Mouse (Mus musculus) cerebellum, adult 9-10 months (tissue): ENCODE data around the gene Pcna.
A peak's percentile ranks its signal among the peaks of the same experiment; 100 is the strongest.
"Not testable (repeated sequence)": the region's sequence is repeated elsewhere in the genome, so short reads cannot be mapped to it uniquely, and the experiment has no call there.

Source experiments
- DNase-seq: peaks from one replicate; pipeline ENCODE4 v3.0.0; 2022

Gene Pcna

DNA sequence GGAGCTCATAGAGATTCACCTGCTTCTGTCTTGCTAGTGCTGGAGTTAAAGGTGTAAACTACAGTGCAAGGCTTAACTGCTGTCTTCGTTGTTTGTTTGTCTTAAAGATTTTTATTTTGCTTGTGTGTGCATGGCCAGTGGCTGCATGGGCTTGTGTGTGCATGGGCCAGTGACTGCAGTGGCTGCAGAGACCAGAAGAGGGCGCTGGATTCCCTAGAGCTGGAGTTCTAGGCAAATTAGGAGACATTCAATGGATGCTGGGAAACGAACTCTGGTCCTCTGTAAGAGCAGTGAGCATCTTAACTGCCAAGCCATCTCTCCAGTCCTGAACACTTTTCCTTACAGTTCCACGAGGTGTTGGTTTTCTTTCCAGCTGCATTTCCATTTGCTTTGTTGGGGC, 22.4 kb upstream of the Pcna start:
- no peak for DNase-seq

DNA sequence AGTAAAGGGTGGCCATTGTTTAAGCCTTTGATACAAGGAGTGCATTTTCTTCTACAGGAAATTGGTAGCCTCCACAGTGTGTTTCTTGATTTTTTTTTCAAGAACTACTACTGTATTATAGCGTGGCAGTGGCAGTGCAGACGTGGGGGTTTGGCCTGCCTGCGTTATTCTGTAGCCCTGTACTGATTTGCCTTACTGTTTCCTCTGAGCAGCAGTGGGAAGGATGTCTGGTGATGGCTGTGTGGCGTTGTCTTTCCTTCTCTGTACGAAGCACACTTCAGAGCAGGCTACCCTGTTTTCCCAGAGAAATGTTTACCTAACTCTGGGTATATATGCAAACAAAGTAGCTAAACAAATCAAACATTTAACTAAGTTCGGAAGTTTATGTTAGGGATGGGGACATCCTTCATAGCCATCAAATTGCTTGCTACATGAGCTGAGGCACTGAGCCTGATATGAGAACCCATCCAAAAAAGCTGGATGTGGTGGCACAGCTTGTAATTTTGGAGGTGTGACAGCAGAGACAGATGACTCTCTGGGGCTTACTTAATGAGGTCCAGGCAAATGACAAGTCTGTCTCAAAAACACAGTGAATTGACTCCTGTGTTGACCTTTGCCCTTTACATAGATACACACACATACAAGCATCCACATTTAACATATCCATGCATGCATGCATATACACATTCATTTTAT, 19.7 kb upstream of the Pcna start:
- no peak for DNase-seq

DNA sequence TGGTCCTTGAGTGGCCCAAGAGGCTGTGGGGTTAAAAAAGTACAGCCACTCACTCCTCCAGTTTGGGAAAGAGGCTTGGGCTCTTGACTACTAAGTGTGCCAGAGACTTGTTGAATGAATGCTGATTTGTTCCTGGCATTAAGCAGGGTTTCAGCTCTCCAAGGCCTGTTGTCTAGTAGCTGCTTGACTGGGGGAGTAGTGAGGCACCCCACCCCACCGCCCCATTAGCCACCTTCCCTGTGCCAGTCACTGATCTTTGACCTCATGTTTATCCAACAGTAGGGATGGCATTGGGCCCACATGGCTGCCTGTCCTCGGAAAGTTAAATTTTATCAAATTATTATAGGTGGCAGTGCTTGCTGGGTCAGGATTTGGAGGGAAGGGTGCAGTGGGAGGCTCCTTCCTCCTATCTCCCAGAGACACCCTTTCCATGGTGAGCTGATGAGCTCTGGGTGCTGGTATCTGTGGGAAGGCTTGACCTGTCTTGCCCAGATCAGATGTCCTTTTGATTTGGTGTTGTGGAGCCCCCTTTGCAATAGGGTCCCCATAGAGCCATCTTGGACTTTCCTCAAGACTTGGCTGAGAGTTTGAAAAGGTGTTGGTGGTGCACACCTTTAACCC, 17.3 kb upstream of the Pcna start:
- no peak for DNase-seq

DNA sequence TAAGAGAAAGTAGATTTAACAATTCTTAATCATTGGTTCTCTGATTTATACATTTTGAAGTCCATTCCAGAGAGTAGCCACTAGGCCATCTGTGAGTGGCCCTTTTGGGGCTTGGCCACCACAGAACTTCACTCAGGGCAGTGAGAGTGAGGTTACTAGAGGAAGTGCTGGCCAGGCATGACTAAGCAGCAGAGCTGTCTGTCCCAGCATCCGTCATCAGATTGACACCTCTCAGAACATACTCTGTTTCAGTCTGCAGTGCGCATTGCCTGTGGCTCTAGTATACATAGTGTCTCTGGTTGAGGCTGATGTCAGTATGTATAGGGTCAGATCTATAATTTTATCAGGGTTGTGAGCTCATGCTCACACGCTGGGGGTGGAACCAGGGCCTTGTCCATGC, 16.1 kb upstream of the Pcna start:
- DNase-seq, result no peak

DNA sequence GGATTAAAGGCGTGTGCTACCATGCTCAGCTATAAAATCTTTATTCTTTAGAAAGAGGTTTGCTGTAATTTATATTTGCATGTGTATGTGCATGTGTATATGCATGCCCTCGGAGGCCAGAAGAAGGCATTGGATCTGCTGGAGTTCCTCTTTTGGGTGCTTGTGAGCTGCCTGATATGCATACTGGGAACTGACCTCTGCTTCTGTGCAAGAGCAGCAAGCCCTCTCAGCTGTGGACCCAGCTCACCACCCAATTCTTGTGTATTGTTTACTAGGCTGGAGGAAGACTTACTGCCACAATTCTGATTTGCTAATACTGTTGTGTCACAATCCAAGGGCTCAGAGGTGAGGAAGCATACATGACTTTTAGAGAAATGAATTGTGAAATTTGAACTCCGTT, 13.0 kb upstream of the Pcna start:
- no peak for DNase-seq

DNA sequence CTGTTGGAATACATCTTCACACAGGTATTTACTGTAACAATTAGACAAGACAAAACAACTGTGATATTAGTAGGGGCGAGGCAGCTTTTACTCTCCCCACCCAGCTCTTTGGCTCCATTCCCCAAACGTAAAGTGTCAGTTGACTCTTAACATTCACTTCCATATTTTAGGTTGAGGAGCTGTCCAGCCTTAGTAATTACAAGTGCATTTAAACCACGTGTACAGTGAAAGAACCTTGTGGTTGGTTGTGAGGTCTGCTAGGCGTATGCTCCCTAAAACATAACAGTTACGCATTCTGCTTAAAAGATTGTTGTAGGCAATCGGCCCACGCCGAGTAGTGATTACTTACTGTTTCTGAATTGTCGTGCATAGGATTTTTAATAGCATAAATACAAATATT, 12.1 kb upstream of the Pcna start:
- no peak for DNase-seq

DNA sequence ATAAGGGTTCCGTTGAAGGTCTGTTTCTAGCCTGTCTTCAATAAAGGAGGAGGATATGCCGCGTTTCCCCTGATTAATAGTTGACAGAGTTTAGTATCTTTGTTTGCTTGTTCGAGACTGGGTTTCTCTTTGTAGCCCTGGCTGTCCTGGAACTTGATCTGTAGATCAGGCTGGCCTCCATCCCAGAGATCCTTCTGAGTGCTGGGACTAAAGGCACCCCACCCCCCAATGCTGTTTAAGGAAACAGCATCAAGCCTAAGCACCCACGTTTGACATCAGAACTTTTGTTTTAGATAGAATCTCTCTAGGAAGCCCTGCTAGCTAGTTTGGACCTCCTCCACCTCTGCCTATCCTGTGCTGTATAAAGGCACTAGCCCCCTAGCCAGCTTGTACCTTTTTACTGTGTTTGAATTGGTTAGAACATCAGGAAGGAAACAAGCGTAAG, 11.2 kb upstream of the Pcna start:
- no peak for DNase-seq

DNA sequence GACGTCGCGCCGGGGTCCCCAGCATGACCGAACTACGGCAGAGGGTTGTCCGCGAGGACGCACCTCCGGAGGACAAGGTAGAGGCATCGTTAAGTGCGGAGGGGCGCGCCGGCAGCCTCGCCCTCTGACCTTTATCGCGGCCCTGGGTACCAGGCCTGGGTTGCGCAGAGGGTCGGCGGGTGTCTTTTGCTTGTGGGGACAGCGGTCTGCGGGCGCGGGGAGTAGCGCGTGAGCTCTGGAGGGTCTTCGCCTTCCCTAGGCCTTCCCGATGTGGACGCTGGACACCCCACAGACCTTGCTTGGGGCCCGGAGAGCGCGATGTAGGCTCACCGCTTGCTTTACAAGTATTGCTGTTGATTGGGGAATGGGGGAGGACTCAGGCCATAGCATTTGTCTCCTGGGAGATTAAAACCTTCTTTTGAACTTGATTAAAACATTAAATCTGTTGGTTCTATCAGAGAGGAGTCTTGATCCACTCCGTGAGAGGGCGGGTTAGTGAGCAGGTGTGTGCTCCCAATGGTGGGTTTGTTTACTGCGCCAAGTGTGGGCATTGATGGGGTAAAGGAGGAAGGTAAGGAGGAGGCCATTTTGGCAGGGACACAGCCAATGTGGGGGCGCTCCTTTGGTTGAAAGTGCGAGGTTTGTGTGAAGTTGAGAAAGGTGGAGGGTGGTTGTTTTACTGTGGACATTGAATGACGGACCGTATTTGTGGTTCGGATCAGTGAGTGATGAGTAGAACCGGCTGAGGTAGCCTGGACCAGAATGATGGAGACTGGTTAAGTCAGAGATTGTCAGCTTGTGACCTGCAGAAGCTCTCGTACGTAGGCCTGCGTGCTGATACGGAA, 10.5 kb upstream of the Pcna start:
- DNase-seq, result peak; percentile 70

DNA sequence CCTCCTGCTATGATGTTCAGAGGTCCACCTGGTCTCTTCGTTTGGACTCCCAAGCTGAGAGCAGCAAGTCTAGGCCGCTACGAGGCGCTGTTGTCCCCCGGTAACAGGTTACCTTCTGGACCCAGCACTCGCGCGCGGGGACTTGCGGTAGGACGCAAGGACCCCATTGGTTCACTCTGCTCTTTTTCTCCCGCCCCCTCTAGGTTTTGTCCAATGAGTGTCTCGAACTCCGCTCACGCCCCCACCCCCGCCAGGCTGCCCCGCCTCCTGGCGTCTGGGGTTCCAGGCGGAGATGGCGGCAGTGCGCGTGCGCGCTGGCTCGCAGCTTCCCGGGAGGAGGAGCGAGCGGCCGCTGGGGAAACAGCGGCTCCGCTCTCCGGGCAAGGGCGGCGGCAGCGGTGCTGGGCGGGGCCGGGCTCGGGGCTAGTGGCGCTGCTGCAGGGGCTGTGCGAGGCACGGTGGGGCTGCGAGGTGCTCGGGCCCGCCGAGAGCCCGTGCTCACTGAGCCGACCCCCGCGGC, 9.8 kb upstream of the Pcna start, which contains the start of gene Cds2:
Cds2 (plus strand) TSS at position 270 of the 520 bp plus-strand sequence.
- peak; percentile 100 for DNase-seq

DNA sequence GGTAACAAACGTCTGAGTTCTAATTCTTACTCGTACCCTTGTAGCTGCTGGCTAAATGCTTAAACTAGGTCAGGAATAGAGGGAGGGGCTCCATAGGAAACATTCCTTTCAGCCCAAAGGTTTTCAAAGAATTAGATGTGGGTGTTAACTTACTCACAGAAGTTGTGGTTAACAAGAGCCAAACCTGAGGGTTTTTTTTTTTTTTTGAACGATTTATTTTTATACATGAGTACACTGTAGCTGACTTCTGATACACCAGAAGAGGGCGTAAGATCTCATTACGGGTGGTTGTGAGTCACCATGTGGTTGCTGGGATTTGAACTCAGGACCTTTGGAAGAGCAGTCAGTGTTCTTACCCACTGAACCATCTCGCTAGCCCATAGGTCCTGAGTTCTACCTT, 9.1 kb upstream of the Pcna start:
- no peak for DNase-seq

DNA sequence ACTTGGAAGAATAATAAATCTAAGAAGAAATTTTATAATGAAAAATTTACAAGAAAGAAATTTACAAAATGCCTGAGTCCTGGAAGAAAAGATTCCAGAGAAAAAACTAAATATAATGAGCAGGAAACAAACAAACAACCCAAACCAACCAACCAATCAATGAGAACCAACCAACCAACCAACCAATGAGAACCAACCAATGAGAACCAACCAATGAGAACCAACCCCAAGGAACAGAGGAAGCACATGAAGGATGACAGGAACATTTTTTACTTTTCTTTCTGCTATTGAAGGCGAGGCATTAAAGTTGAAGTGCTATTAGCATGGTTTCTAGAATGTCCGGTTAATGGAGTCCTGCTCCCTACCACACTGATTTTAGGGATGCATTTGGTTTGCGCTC, 7.5 kb upstream of the Pcna start:
- no peak for DNase-seq

DNA sequence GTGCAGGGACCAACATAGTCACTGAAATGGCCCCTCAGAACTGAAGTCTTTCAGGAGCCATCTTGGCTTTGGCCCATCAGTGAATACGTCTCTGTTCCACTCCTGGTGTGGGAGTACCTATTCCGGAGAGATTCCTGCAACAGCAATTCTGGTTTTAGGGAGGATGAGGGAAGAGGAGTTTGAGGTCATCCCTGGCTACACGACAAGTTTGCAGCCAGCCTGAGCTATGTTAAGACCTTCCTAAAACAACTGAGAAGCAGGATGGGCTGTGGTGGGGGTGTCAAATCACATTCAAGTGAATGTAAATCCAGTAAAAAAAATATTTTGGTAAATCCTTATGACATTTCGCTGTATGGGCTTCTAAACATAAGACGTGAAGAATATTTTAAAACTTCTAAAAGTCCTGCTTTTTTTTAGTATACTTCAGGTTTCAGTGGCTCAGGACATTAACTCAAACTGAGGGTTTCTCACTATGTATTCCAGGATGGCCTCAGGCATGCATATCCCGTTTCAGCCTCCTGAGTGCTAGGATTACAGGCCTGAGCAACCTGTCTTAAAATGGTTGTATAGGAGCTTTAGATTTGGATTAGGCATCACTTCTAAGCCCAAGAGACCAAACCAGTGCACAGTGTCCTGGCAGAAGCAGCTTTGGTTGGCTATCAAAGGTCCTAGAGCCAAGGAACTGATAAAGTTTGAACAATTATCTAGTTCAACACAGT, 4.4 kb upstream of the Pcna start:
- no peak for DNase-seq

DNA sequence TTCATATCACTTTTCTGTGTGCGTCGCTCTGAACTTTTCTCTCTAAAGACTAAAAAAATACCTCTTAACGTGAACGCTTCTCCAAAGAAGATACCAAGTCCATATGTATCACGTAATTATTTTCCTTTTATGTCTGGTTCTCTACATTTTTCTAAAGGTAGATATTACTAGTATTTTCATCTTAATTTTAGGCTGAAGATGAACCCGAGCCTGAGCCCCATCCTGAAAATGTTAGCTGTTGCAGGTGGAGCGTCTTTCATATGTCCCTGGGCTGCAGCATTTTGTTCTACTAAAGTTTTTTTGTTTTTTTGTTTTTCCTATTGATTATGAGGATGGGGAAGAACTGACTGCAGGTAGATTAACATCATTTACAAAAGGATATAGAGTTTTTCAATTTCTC, 489 bp upstream of the Pcna start:
- no peak for DNase-seq

DNA sequence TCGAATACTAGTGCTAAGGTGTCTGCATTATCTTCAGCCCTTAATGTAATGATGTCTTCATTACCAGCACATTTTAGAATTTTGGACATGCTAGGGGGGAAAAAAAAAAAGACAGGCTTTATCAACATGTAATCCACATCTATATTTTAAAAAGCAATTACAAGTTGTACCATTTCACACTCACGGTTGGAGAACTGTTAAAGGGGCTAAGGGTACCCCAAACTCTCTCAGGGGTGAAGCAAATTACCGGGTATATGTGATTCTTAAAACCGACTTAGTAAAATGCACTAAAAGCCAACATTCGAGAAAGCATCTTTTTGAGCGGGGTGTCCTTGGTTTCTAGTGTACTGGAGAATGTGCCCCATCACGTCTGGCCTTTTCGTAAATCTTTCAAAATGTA, 1.2 kb downstream of the Pcna start:
- DNase-seq, result no peak

DNA sequence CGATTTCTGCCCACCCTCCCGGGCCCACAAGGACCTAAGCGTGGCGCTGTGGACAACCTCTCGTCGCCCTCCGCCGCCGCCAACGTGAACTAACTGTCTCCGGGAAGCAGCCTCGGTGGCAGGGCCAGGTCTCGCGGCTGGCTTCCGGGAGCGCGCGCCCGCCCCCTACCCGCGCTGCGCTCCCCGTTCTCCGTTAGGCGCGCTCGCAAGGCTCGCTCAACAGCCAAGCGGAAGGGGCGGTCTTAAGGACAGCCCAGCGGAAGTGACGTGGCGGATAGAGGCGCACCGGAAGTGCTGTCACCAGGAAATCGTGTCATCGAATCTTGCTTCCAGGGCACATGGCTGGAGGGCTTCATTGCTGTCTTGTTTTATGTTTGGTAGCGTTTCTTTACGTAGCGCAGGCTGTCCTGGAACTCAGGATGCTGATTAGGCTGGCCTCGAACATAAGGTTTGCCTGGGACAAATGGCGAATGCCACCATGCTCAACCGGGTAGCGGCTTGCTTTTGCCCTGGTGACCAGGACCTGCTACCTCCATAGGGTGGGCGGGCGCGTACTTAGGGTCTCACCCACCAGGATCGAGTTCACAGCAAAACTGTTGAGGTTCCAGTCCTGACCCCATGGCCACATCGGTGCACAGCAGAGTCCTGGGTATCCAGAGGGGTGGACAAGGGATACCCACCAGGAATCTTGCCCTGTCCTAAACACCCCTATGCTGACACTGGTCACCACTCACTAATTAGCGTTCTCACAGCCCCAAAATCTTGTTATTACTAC, 5.4 kb downstream of the Pcna start, which contains the start of gene Tmem230:
Tmem230 (minus strand) TSS at position 269 of the 775 bp plus-strand sequence.
- DNase-seq, result peak; percentile 94

DNA sequence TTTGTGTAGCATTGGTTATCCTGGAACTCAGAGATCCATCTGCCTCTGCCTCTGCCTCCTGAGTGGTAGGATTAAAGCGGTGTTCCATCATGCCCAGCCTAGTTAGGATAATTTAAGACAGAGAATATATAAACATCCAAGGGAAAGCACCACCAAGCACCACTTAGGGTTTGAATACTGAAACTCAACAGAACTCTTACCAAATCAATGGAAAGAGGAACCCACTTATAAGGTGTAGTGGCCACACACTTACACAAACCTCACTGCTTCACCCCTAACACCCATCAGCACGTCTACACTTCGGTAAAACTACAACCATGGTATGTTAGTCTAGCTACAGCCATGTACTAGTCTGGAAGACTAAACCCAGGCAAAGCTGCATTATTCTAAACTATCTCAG, 9.7 kb downstream of the Pcna start:
- no peak for DNase-seq

DNA sequence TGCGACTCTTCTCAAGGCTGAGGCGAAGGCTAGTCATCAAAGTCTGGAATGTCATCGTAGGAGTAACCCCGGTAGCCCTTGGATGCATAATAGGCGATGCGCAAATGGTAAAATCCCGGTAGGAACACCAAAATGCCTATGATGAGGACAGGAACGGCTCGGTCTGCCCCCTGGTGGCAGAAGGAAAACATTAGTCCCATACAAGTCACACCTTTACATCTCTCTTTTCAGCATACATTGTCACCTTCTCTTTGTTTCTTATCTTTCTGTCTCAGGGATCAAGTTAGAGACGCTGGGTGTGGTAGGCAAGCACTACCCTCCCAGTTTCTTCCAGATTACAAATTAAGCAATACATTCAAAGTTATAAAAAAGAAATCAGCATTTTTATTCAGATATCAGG, 12.7 kb downstream of the Pcna start:
- DNase-seq, result peak; percentile 55

DNA sequence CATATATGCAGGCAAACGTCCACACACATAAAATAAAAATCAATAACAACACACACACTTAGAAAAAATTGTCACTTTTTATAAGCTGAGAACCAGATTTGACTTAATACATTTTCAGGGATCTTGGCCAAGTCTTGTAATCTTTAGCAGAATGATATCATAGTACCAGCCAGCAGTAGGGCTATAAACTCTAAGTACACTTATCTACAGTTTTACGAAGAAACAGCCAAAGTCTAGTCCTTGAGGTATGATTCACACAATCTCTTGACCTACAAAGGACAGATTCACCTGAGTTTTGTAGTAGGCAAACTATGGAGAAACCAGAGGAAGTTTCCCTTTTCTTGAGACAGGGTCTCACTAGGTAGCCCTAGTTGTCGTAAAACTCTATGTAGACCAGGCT, 13.7 kb downstream of the Pcna start:
- not testable (repeated sequence) for DNase-seq

DNA sequence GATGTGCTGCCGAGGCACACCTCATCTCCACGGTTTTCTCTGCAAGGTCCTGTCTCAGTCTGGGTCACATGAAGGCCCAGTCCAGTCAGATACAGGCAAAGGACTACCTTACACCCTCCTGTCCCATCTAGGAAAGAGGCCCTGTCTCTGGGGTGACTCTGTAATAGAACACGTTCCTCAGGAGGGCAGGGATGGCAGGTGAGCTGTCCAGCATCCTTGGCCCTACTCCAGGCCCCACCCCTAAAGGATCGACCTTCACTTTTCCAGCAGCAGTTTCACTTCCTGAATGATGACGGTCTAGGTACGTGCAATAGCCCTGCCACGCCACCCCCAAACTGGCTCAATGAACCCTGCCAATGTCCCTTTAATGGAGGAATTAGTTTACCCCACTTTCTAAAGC, 17.1 kb downstream of the Pcna start:
- DNase-seq, result no peak

DNA sequence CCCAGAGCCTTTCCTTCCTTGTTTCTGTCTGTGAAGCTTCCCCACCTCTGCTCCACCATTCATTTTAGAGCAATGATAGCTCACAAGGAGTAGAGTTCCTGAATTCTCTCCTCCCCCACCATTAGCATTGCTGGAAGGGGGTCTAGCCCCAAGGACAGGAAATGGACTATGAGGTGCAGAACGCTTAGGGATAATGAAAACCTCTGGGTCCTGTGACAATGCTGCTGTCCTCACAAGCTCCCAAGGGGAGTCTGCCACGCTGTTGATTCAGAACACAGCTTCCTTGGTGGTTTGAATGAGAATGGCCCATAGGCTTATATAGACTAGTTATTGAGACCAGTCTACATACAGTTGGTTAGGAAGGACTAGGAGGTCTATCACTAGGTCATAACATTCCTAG, 17.8 kb downstream of the Pcna start:
- no peak for DNase-seq

DNA sequence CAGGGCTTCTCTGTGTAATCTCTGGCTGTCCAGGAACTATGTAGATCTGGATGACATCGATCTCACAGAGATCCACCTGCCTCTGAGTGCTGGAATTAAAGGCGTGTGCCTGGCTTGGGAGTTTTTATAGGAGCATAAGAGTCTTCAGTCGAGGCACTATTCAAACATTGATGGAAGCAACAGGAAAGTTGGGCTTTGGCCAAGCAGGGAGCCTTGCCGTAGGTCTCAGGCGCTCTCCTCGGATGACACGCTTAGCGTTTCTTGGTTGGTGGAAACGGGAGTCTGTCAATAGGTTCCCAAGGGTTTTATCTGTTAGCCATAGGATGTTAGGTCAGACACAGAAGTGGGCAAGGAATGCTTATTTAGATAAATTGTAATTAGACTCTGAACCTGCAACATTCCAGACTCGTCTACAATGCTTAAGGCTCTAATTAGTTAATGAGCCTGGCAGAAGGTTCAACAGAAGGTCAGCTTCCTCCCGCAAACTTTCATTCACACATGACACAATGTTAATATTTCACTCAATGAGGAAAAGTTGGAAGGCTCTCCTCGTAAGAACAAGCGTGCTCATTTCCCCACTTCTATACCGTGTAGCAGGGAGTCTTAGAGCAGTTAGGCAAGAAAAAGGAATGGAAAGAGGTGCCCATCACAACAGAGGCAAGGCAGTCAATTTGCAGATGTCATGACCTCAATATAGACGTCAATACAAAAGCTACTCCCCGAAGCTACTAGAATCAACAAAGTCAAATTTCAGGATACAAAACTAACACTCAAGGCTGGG, 18.9 kb downstream of the Pcna start:
- DNase-seq, result no peak
